Mouse (Mus musculus): ENCODE measurements around the gene Polr3h. TPM values are rescaled to one million over a fixed set of nuclear protein-coding genes. Genes with fewer than 3 reads are reported as not detected.

Polr3h gene
- polyA plus RNA-seq, 1 experiment from 2014 or later = 105 TPM

DNA sequence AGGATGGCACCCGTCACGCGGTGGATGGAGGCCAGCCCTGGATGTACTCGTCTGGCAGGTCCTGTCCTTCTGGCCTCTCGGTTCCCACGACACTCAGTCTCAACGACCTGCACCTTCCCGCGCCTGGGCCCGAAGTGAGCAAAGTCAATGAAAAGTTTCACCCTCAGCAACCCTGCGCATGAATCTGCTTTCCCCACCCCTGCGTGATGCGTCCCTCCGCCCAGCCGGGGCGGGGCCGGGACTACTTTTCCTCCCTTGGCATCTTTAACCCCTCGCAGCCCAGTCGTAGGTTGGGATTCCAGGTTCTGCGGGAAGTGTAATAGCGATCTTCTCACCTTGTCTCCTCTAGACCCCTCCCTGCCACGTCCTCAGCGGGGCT lies 67.9 kb downstream of the Polr3h start:
- peak overlapping the region; percentile 95 for H3K27ac ChIP-seq (ENCODE audit: low read depth, low read length)
- H3K36me3 ChIP-seq (ENCODE audit: control insufficient read depth, insufficient read depth, low read length) = no peaks in the 10 kb centered on the region
- H3K27me3 ChIP-seq (replicated peaks; ENCODE audit: control insufficient read depth, insufficient read depth, low read length) = no peaks in the 10 kb centered on the region
- H3K9me3 ChIP-seq (ENCODE audit: control insufficient read depth, low read length) = no peaks in the 10 kb centered on the region
- peak overlapping the region; percentile 92 for H3K9ac ChIP-seq (ENCODE audit: low read depth, low read length)
- H3K4me3 ChIP-seq (ENCODE audit: low read length) = peak overlapping the region; percentile 91
- ATAC-seq = peak; percentile 10; the same call in 1 of the 2 replicates
- H3K4me1 ChIP-seq (ENCODE audit: control insufficient read depth, insufficient read depth, low read depth, low read length) = peaks cover 23% of the 10 kb centered on the region
- peak overlapping the region; percentile 96 for H3K4me2 ChIP-seq (ENCODE audit: low read length)
- under 1% methylated on average over 23 of the region's 23 CpGs for WGBS

DNA sequence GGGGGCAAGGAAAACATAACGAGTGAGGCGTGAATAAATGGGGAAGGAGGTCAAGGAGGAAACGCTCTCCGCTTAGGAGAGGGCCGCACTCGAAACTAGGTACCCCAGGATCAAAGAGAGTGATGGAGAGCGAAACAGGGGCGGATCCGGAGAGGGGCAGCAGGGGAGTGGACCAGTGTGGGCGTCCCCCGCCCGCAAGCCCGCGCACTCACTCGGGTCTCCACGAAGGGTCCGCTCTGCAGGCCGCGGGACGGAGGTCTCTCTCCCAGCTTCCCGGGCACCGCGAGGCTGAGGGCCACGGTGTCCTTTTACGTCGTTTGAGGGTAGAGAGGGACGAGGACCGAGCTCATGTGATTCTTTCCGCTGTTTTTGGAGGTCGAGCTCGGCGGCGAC lies 68.3 kb downstream of the Polr3h start:
- 0 out of 2 replicates have a peak, but pooled peaks have one; percentile 5 for ATAC-seq
- H3K9ac ChIP-seq (ENCODE audit: low read depth, low read length) = peak overlapping the region; percentile 92
- H3K4me3 ChIP-seq (ENCODE audit: low read length) = peak overlapping the region; percentile 91
- peak overlapping the region; percentile 95 for H3K27ac ChIP-seq (ENCODE audit: low read depth, low read length)
- H3K27me3 ChIP-seq (replicated peaks; ENCODE audit: control insufficient read depth, insufficient read depth, low read length) = no peaks in the 10 kb centered on the region
- no peaks in the 10 kb centered on the region for H3K9me3 ChIP-seq (ENCODE audit: control insufficient read depth, low read length)
- no peaks in the 10 kb centered on the region for H3K36me3 ChIP-seq (ENCODE audit: control insufficient read depth, insufficient read depth, low read length)
- 0% methylated on average over 31 of the region's 33 CpGs for WGBS
- peaks cover 23% of the 10 kb centered on the region for H3K4me1 ChIP-seq (ENCODE audit: control insufficient read depth, insufficient read depth, low read depth, low read length)
- peak overlapping the region; percentile 96 for H3K4me2 ChIP-seq (ENCODE audit: low read length)

DNA sequence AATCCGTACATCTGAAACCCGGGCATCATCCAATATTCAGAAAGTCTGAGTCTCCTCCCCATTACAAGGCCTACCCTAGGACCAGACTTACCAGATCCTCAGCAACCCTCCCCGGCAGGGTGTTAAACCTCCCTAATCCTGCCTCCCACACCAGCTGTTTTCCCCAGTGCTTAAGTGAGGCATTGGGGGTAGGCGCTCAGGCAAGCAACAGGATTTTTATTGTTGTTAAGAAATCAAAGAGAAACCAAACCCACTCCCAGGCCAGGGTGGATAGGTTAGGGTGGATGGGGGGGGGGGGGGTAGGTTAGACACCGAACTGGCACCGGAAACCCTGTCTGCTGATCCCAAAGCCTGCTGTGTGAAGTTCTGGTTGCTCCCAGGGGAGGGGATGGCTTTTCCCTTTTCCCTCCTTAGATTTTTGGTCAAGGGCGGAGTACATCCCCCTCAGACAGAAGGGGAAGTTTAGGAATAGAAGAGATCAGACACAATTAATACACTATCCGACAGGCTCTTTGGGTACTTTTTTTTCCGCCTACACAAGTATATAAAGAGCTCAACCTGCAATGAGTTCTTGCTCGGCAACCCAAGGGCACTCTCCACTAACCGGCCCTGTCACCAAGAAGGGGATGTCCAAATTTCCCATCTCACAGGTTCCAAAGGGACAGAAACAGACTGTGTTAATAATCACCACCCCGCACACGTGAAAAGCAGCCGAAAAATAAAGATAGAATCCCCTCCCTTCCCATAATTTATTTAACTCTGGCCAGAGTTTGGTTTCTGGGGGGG lies 68.9 kb downstream of the Polr3h start:
- ATAC-seq = no peak
- under 1% methylated on average over 14 of the region's 14 CpGs for WGBS
- H3K27me3 ChIP-seq (replicated peaks; ENCODE audit: control insufficient read depth, insufficient read depth, low read length) = no peaks in the 10 kb centered on the region

DNA sequence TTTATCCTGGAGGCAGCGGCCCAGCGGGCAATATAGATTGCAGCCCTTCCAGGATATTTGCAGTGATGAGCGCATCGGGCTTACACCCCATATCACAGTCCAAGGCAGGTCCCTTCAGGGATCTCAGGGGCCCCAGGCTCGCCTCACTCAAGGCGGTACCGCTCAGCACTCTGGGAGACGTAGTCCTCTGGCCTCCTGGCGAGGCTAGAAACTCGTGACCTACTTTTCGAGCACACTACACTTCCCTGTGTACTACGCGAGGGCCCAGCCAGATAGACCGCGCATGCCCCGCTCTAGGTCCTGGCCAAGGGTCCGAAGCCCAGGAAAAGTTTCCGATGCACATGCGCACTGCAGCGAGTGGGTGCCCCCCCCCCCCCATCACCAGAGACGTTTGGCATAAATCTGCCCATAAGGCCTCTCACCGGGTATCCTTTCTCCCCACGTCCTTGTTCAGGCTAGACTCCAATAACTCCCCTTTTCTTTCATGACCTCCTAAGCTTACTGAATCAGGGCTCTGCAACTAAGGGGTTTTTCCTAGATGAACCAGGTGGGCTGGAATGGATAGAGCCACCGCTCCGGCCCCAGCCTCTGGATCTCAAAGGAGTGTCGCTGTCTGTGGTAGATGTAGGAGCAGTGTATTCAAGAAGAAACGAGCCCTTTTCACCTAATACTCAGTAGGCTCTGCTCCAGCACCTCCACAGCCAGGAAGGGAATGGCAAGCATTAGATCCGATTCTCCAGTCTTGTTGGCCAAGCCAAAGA lies 69.8 kb downstream of the Polr3h start:
- Histone ChIP-seq H3K27ac (ENCODE audit: low read depth, low read length) (peak overlapping the region; percentile 95), H3K4me2 (ENCODE audit: low read length) (peak overlapping the region; percentile 96), H3K36me3 (ENCODE audit: control insufficient read depth, insufficient read depth, low read length) (no peaks in the 10 kb centered on the region; the same call in 1 of the 2 replicates), H3K9ac (ENCODE audit: low read depth, low read length) (peak overlapping the region; percentile 92), H3K4me1 (ENCODE audit: control insufficient read depth, insufficient read depth, low read depth, low read length) (peaks cover 23% of the 10 kb centered on the region), H3K4me3 (ENCODE audit: low read length) (peak overlapping the region; percentile 91), H3K9me3 (ENCODE audit: control insufficient read depth, low read length) (no peaks in the 10 kb centered on the region), H3K27me3 (replicated peaks; ENCODE audit: control insufficient read depth, insufficient read depth, low read length) (no peaks in the 10 kb centered on the region)
- peak; percentile 87 for ATAC-seq
- under 1% methylated on average over 28 of the region's 28 CpGs for WGBS

More for the DNA sequence above, 68.9 kb downstream of the Polr3h start:
- peak overlapping the region; percentile 92 for H3K9ac ChIP-seq (ENCODE audit: low read depth, low read length)
- H3K27ac ChIP-seq (ENCODE audit: low read depth, low read length) = peak overlapping the region; percentile 95
- H3K4me2 ChIP-seq (ENCODE audit: low read length) = peak overlapping the region; percentile 96
- no peaks in the 10 kb centered on the region for H3K9me3 ChIP-seq (ENCODE audit: control insufficient read depth, low read length)
- H3K4me1 ChIP-seq (ENCODE audit: control insufficient read depth, insufficient read depth, low read depth, low read length) = peaks cover 23% of the 10 kb centered on the region
- no peaks in the 10 kb centered on the region for H3K36me3 ChIP-seq (ENCODE audit: control insufficient read depth, insufficient read depth, low read length)
- H3K4me3 ChIP-seq (ENCODE audit: low read length) = peak overlapping the region; percentile 91

DNA sequence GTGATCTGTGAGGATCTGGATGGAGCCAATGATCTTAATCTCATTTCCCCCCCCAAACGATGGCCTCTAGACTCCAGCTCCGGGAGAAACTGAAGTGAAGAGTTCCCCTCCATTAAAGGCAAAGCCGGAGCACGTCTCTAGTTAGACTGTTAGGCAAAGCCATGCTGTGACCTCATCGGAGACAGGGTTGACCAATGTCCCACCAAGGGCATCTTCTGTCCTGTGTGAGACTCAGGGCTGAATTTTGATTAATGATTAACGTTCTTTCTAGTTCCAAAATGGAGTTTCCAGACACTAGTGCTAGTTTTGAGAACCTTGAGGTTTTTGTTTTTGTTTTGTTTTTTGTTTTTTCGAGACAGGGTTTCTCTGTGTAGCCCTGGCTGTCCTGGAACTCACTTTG lies 73.0 kb downstream of the Polr3h start:
- H3K4me3 ChIP-seq (ENCODE audit: low read length) = no peak overlapping the region
- H3K36me3 ChIP-seq (ENCODE audit: control insufficient read depth, insufficient read depth, low read length) = peaks cover 12% of the 10 kb centered on the region
- H3K9ac ChIP-seq (ENCODE audit: low read depth, low read length) = no peak overlapping the region
- H3K9me3 ChIP-seq (ENCODE audit: control insufficient read depth, low read length) = no peaks in the 10 kb centered on the region
- peaks cover 17% of the 10 kb centered on the region for H3K4me1 ChIP-seq (ENCODE audit: control insufficient read depth, insufficient read depth, low read depth, low read length)
- WGBS = 88% methylated on average over 7 of the region's 7 CpGs
- H3K4me2 ChIP-seq (ENCODE audit: low read length) = no peak overlapping the region
- no peaks in the 10 kb centered on the region for H3K27me3 ChIP-seq (replicated peaks; ENCODE audit: control insufficient read depth, insufficient read depth, low read length)
- no peak for ATAC-seq
- H3K27ac ChIP-seq (ENCODE audit: low read depth, low read length) = no peak overlapping the region

DNA sequence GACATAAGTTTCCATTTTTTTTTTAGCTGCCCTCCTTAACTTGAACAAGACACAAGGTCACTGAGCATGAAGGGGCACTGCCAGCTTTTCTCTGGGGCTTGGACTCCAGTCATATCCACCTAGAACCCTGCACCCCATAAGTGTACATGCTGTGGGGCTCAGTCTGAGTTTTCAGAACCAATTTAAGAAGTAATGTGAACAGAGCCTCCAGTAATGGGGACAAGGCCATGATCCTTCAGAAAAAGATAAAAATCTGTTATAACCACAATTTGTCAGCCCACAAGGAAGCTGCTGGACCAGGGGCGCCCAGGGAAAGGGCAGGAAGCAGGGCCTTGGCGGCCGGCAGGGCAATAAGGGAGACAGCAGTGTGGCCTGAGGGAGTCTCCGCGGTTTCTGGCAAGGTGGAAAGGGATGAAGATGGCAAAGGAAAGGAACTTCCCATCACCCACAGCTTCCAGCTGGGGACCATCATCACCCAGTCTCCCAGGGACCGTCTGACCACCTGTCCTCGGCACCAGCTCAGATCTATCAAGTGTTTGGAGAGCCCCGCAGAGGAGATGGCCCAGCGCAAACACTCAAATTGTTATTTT lies 73.5 kb downstream of the Polr3h start:
- ATAC-seq = no peak
- 94% methylated on average over 9 of the region's 9 CpGs for WGBS
- no peak overlapping the region for H3K4me2 ChIP-seq (ENCODE audit: low read length)

DNA sequence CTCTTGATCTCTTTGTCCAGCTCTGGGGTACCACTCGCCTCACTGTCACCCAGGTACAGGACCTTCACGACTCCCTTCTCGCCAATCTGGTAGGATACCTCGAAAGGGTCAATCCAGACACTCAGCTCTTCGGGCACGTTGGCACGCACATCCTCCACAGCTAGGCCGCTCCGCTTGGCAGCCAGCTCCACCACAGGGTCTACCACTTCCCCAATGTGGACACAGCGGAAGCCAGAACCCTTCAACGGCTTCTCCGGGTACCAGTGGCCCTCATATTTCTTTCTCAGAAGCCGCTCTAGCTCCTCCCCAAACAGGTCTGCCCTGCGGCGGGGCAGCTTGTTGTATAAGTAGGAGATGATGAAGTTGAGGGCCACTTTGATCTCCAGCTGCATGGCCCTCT lies 74.7 kb downstream of the Polr3h start:
- Histone ChIP-seq H3K27me3 (replicated peaks; ENCODE audit: control insufficient read depth, insufficient read depth, low read length) (no peaks in the 10 kb centered on the region), H3K36me3 (ENCODE audit: control insufficient read depth, insufficient read depth, low read length) (peaks cover 12% of the 10 kb centered on the region), H3K9me3 (ENCODE audit: control insufficient read depth, low read length) (no peaks in the 10 kb centered on the region), H3K4me3 (ENCODE audit: low read length) (no peak overlapping the region), H3K27ac (ENCODE audit: low read depth, low read length) (no peak overlapping the region), H3K9ac (ENCODE audit: low read depth, low read length) (no peak overlapping the region), H3K4me2 (ENCODE audit: low read length) (no peak overlapping the region), H3K4me1 (ENCODE audit: control insufficient read depth, insufficient read depth, low read depth, low read length) (peaks cover 11% of the 10 kb centered on the region)
- 94% methylated on average over 15 of the region's 15 CpGs for WGBS
- ATAC-seq = no peak

More for the DNA sequence above, 73.5 kb downstream of the Polr3h start:
- H3K4me1 ChIP-seq (ENCODE audit: control insufficient read depth, insufficient read depth, low read depth, low read length) = peaks cover 17% of the 10 kb centered on the region
- H3K27ac ChIP-seq (ENCODE audit: low read depth, low read length) = no peak overlapping the region
- H3K27me3 ChIP-seq (replicated peaks; ENCODE audit: control insufficient read depth, insufficient read depth, low read length) = no peaks in the 10 kb centered on the region
- peaks cover 12% of the 10 kb centered on the region for H3K36me3 ChIP-seq (ENCODE audit: control insufficient read depth, insufficient read depth, low read length)
- no peak overlapping the region for H3K9ac ChIP-seq (ENCODE audit: low read depth, low read length)
- H3K9me3 ChIP-seq (ENCODE audit: control insufficient read depth, low read length) = no peaks in the 10 kb centered on the region
- no peak overlapping the region for H3K4me3 ChIP-seq (ENCODE audit: low read length)

DNA sequence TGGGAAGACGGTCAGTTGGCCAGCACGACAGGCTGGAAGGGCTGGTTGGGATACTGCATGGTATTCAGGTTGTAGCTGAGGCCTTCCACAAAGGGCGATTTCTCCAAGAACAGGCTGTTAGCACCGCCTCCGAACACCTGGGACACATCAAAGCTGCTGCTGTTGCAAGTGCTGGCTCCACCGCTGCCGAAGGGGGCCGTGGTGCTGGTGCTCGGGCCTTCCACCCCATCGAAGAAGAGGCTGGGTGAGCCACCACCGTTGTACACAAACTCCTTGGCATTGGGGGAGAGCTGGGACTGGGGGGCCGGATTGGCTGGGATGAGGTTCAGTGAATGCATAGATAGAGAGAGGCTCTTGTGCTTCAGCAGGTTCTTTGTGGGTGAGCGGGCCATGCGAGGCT lies 75.3 kb downstream of the Polr3h start:
- no peak for ATAC-seq
- Histone ChIP-seq H3K4me3 (ENCODE audit: low read length) (no peak overlapping the region), H3K4me2 (ENCODE audit: low read length) (no peak overlapping the region), H3K27me3 (replicated peaks; ENCODE audit: control insufficient read depth, insufficient read depth, low read length) (no peaks in the 10 kb centered on the region), H3K9me3 (ENCODE audit: control insufficient read depth, low read length) (no peaks in the 10 kb centered on the region), H3K4me1 (ENCODE audit: control insufficient read depth, insufficient read depth, low read depth, low read length) (peaks cover 8% of the 10 kb centered on the region; the same call in 1 of the 2 replicates), H3K27ac (ENCODE audit: low read depth, low read length) (no peak overlapping the region), H3K36me3 (ENCODE audit: control insufficient read depth, insufficient read depth, low read length) (peaks cover 12% of the 10 kb centered on the region), H3K9ac (ENCODE audit: low read depth, low read length) (no peak overlapping the region)
- 90% methylated on average over 14 of the region's 14 CpGs for WGBS

DNA sequence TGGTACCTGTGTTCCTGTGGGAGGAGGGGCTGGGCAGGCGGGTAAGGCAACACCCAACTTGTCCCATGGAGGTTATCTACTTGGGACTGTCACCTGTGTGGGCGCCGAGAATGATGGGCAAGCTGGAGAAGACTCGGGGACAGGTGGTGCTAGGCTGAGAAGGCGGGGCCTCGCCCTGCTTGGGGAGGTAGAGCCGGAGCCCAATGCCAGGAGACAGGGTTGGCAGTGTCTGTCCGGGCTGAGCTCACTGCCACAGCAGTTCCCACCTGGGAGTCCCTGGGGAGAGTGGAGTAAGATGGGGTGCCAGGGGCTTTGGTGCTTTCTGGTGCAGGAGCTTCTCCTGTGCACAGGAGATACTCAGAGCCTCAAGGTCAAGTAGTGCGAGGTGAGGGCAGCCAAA lies 76.9 kb downstream of the Polr3h start:
- Histone ChIP-seq H3K4me1 (ENCODE audit: control insufficient read depth, insufficient read depth, low read depth, low read length) (no peaks in the 10 kb centered on the region; the same call in 1 of the 2 replicates), H3K4me2 (ENCODE audit: low read length) (no peak overlapping the region), H3K27me3 (replicated peaks; ENCODE audit: control insufficient read depth, insufficient read depth, low read length) (no peaks in the 10 kb centered on the region), H3K36me3 (ENCODE audit: control insufficient read depth, insufficient read depth, low read length) (peaks cover 12% of the 10 kb centered on the region), H3K9me3 (ENCODE audit: control insufficient read depth, low read length) (no peaks in the 10 kb centered on the region), H3K27ac (ENCODE audit: low read depth, low read length) (no peak overlapping the region), H3K9ac (ENCODE audit: low read depth, low read length) (no peak overlapping the region), H3K4me3 (ENCODE audit: low read length) (no peak overlapping the region)
- no peak for ATAC-seq
- WGBS = 85% methylated on average over 9 of the region's 9 CpGs

Measured in hindbrain, embryonic 16.5 days (tissue).